Mouse (Mus musculus): ENCODE results near the gene Entpd1.

Entpd1 gene

GRCm38 (mm10) chr19:40675329-40675728 lies 63.2 kb downstream of the Entpd1 start:
- DNase-seq: no peak

- DNase-seq: no peak
Observed at GRCm38 (mm10) chr19:40678087-40678486, 65.9 kb downstream of the Entpd1 start.

GRCm38 (mm10) chr19:40678532-40679307 lies 66.6 kb downstream of the Entpd1 start:
- no peak for DNase-seq

- no peak for DNase-seq
Observed at GRCm38 (mm10) chr19:40679632-40680031, 67.5 kb downstream of the Entpd1 start.

DNA sequence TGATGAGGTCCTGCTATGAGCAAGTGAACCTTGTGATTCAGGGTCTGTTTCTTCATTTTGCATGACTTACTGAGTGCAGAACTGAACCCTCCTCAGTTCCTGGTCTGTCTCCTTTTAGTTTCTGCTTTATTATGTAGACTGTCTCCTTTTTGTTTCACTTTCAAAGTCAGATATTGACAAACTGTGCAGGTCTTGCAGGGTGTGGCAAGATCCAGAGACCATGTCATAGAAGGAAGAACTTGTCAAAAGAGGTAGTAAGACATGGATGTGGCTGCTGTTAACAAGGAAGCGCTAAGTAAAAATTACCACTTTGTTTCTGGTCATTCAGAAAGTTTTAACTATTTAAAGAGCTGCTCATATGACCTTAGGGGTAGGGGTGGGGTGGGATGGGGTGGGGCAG lies 72.0 kb downstream of the Entpd1 start:
- no peak for DNase-seq

GRCm38 (mm10) chr19:40684566-40684965 lies 72.4 kb downstream of the Entpd1 start:
- no peak for DNase-seq

DNA sequence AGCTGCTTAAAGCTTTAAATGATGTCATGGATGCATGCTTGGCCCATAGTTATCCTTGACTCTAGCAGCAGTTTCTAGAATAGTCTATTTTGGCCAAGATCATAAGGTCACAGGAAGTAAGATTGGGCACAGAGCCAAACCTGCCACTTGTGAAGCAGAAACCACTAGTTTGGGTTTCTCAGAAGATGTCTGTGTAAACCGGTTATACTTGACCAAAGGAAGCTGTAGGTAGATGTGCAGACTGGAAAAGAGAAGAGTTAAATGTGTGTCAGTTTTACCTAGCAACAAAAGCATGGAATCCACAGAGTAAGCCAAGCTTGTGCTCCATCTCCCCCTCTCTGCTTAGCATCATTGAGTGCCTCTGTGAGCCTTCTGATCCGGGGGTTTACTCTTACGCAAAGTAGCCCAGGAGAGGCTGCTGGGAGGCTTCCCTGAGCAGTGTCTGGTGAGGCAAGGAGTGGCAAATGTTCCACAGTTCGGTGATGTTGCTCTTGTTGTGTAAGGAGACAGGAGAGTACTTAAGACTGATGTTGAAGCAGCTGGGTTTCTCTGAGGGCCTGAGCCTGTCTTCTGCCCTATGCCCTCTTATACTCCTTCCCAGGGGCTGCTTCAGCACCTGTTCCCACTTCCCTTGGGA lies 75.2 kb downstream of the Entpd1 start:
- DNase-seq: no peak

- no peak for DNase-seq
Observed at GRCm38 (mm10) chr19:40693201-40693600, 81.0 kb downstream of the Entpd1 start.

GRCm38 (mm10) chr19:40696116-40696515 lies 84.0 kb downstream of the Entpd1 start:
- DNase-seq: no peak

DNA sequence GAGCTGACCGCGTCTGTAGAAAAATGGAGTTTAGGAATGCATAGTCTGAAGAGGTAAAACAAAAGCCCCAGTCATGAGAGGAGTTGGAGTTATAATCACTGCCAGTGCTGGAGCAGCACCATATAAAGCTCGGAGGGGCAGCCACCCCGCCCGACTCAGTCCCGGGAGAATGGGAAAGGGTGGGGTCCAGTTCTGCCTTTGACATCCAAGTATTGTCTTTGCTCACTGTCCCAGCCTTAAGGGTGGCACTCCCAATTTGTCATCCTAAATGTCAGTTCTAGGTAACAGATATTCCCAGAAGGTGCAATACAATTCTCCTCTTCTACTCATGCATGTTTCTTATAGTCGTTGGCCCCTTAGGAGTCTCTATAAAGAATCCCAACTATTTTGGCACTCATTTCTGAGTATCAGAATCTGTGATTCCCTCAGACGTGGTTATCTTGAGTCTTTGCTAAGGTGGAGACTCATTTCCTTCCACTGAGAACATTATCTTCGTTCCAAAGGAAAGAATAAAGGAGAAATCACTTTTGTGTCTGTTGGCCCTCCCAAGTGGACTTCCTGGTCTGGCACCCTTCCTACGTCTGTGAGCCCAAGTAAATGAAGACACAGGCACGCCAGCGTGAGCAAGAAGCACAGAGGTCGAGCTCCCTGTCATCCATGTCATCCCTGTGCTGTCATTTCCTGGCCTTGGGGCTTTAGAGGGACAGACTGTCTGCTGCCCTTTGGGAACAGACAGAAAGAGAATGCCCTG lies 86.1 kb downstream of the Entpd1 start:
- DNase-seq: no peak

DNA sequence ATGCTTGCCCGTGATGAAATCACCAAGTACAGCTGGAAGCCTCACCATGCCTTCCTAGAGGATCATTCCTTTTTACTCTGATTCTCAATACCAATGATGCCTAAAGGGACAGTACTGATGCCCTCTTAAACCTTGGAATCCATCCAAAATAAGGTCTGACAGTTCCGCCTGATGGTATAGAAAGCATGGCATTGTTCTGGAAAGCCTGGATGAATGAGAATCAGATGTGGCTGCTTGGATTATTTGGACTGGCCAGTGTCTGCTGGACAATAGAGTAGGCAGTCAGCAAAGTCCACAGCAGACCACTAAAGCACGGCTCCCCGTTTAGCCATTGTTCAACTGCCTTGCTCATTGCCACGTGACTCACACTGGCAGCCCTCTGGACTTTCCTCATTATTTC lies 87.7 kb downstream of the Entpd1 start:
- DNase-seq: no peak

DNA sequence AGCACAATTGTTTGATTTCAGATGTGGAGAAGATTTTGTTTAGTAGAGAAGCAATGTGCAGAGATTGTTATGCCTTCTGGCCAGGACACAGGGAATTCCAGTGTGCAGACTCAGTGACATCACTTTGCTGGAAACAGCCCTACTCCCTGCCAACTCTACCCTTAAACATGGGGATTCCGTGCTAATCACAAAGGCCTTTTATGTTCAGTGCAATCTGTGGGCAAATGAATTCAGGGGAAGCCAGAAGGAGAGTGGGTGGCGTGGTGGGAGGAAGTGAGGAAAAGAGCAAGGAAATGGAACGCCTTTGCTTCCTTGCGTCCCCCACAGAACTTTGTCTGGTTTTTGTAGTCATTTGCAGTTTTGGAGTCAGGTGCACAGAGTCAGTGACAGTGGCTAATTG lies 90.2 kb downstream of the Entpd1 start:
- no peak for DNase-seq

GRCm38 (mm10) chr19:40712889-40713628 lies 100.9 kb downstream of the Entpd1 start:
- DNase-seq: no peak

GRCm38 (mm10) chr19:40714700-40715099 lies 102.5 kb downstream of the Entpd1 start:
- no peak for DNase-seq

DNA sequence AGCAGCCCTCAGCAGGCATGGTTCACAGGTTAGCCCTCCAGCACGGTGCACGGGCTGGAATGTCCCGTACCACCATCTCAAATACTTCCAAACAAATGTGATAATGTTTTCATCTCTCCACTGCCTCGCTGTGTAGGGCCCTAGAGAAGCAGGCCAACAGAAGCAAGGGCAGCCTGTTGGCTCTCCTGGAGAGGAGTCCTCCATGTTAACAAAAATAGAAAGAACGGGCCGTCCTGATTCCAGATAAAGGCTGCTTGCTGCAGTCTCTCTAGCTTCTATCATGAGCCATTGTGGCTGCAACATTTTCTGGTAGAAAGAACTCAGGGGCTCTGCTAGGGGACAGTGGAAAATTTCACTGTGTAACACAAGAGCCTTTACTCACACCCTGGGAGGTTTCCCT lies 104.8 kb downstream of the Entpd1 start:
- no peak for DNase-seq

- no peak for DNase-seq
Observed at GRCm38 (mm10) chr19:40719439-40720105, 107.4 kb downstream of the Entpd1 start.

- no peak for DNase-seq
Observed at GRCm38 (mm10) chr19:40720381-40720780, 108.2 kb downstream of the Entpd1 start.

GRCm38 (mm10) chr19:40722137-40723038 lies 110.2 kb downstream of the Entpd1 start:
- peak; percentile 33 for DNase-seq

GRCm38 (mm10) chr19:40723516-40723915 lies 111.3 kb downstream of the Entpd1 start:
- DNase-seq: no peak

GRCm38 (mm10) chr19:40726148-40726547 lies 114.0 kb downstream of the Entpd1 start:
- DNase-seq: no peak

DNA sequence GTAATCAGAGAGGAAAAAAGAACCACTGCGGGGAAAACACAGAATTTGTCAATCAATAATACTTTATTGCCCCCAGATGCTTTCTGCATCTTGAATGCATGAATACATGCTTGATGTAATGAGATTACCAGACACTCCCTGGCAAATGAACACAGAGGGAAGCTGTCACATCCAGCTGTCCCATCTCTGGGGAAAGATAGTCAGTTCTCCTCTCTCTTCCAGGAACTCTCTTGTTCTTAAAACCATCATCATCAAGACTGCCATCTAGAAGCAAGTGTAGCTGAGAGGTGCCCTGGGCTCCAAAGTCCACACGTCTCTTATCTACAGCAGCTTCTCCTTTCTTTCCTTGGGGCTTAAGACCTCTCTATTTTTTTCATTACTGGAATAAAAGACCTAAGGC lies 114.4 kb downstream of the Entpd1 start:
- no peak for DNase-seq
